Mouse (Mus musculus): Measurements from ENCODE around the gene Kcnk5.

The Kcnk5 gene

GRCm38 (mm10) chr14:20181466-20181921, at the start of gene Kcnk5:
TSS of gene Kcnk5 (minus strand) at chr14:20181809.
- in situ Hi-C loops (cut with MboI; ENCODE audit: low pct_unique_long_range_greater_than_20kb in 1 of 2, low sequenced_read_pairs in 2 of 2, unreplicated experiment in 1 of 2), result no loop called here

GRCm38 (mm10) chr14:20230063-20230491, 48.5 kb upstream of the Kcnk5 start:
- in situ Hi-C loops (cut with MboI; ENCODE audit: low pct_unique_long_range_greater_than_20kb in 1 of 2, low sequenced_read_pairs in 2 of 2, unreplicated experiment in 1 of 2), result loop anchor here in 1 of 2 experiments (25.0 kb wide), 2 partner anchors 393 to 518 kb away; no protein-coding TSS in a partner anchor

- in situ Hi-C loops (cut with MboI; ENCODE audit: low pct_unique_long_range_greater_than_20kb in 1 of 2, low sequenced_read_pairs in 2 of 2, unreplicated experiment in 1 of 2), result loop anchor here in 1 of 2 experiments (25.0 kb wide), 2 partner anchors 392 to 517 kb away; no protein-coding TSS in a partner anchor
Measured at GRCm38 (mm10) chr14:20229437-20229836, 47.8 kb upstream of the Kcnk5 start.

- in situ Hi-C loops (cut with MboI; ENCODE audit: low pct_unique_long_range_greater_than_20kb in 1 of 2, low sequenced_read_pairs in 2 of 2, unreplicated experiment in 1 of 2), result loop anchor here in 1 of 2 experiments (25.0 kb wide), 2 partner anchors 391 to 516 kb away; no protein-coding TSS in a partner anchor
Measured at GRCm38 (mm10) chr14:20228336-20228735, 46.7 kb upstream of the Kcnk5 start.

GRCm38 (mm10) chr14:20226982-20227381, 45.4 kb upstream of the Kcnk5 start:
- in situ Hi-C loops (cut with MboI; ENCODE audit: low pct_unique_long_range_greater_than_20kb in 1 of 2, low sequenced_read_pairs in 2 of 2, unreplicated experiment in 1 of 2), result loop anchor here in 1 of 2 experiments (25.0 kb wide), 2 partner anchors 390 to 515 kb away; no protein-coding TSS in a partner anchor

- in situ Hi-C loops (cut with MboI; ENCODE audit: low pct_unique_long_range_greater_than_20kb in 1 of 2, low sequenced_read_pairs in 2 of 2, unreplicated experiment in 1 of 2), result loop anchor here in 1 of 2 experiments (25.0 kb wide), 2 partner anchors 389 to 514 kb away; no protein-coding TSS in a partner anchor
Measured at GRCm38 (mm10) chr14:20226488-20226887, 44.9 kb upstream of the Kcnk5 start.

- in situ Hi-C loops (cut with MboI; ENCODE audit: low pct_unique_long_range_greater_than_20kb in 1 of 2, low sequenced_read_pairs in 2 of 2, unreplicated experiment in 1 of 2), result loop anchor here in 1 of 2 experiments (25.0 kb wide), 2 partner anchors 388 to 513 kb away; no protein-coding TSS in a partner anchor
Measured at GRCm38 (mm10) chr14:20225525-20225924, 43.9 kb upstream of the Kcnk5 start.

GRCm38 (mm10) chr14:20224576-20225218, 43.1 kb upstream of the Kcnk5 start:
- in situ Hi-C loops (cut with MboI; ENCODE audit: low pct_unique_long_range_greater_than_20kb in 1 of 2, low sequenced_read_pairs in 2 of 2, unreplicated experiment in 1 of 2), result loop anchor here in 1 of 2 experiments (25.0 kb wide), 2 partner anchors 387 to 512 kb away; no protein-coding TSS in a partner anchor

GRCm38 (mm10) chr14:20224163-20224562, 42.6 kb upstream of the Kcnk5 start:
- in situ Hi-C loops (cut with MboI; ENCODE audit: low pct_unique_long_range_greater_than_20kb in 1 of 2, low sequenced_read_pairs in 2 of 2, unreplicated experiment in 1 of 2), result no loop called here

- in situ Hi-C loops (cut with MboI; ENCODE audit: low pct_unique_long_range_greater_than_20kb in 1 of 2, low sequenced_read_pairs in 2 of 2, unreplicated experiment in 1 of 2), result no loop called here
Measured at GRCm38 (mm10) chr14:20223253-20223652, 41.6 kb upstream of the Kcnk5 start.

- in situ Hi-C loops (cut with MboI; ENCODE audit: low pct_unique_long_range_greater_than_20kb in 1 of 2, low sequenced_read_pairs in 2 of 2, unreplicated experiment in 1 of 2), result no loop called here
Measured at GRCm38 (mm10) chr14:20221083-20221482, 39.5 kb upstream of the Kcnk5 start.

GRCm38 (mm10) chr14:20219849-20220248, 38.2 kb upstream of the Kcnk5 start:
- in situ Hi-C loops (cut with MboI; ENCODE audit: low pct_unique_long_range_greater_than_20kb in 1 of 2, low sequenced_read_pairs in 2 of 2, unreplicated experiment in 1 of 2), result no loop called here

- in situ Hi-C loops (cut with MboI; ENCODE audit: low pct_unique_long_range_greater_than_20kb in 1 of 2, low sequenced_read_pairs in 2 of 2, unreplicated experiment in 1 of 2), result no loop called here
Measured at GRCm38 (mm10) chr14:20217299-20217864, 35.8 kb upstream of the Kcnk5 start.

GRCm38 (mm10) chr14:20216561-20217298, 35.1 kb upstream of the Kcnk5 start:
- in situ Hi-C loops (cut with MboI; ENCODE audit: low pct_unique_long_range_greater_than_20kb in 1 of 2, low sequenced_read_pairs in 2 of 2, unreplicated experiment in 1 of 2), result no loop called here

- in situ Hi-C loops (cut with MboI; ENCODE audit: low pct_unique_long_range_greater_than_20kb in 1 of 2, low sequenced_read_pairs in 2 of 2, unreplicated experiment in 1 of 2), result no loop called here
Measured at GRCm38 (mm10) chr14:20215826-20216225, 34.2 kb upstream of the Kcnk5 start.

GRCm38 (mm10) chr14:20214125-20214524, 32.5 kb upstream of the Kcnk5 start:
- in situ Hi-C loops (cut with MboI; ENCODE audit: low pct_unique_long_range_greater_than_20kb in 1 of 2, low sequenced_read_pairs in 2 of 2, unreplicated experiment in 1 of 2), result no loop called here

- in situ Hi-C loops (cut with MboI; ENCODE audit: low pct_unique_long_range_greater_than_20kb in 1 of 2, low sequenced_read_pairs in 2 of 2, unreplicated experiment in 1 of 2), result no loop called here
Measured at GRCm38 (mm10) chr14:20211754-20212601, 30.4 kb upstream of the Kcnk5 start.

- in situ Hi-C loops (cut with MboI; ENCODE audit: low pct_unique_long_range_greater_than_20kb in 1 of 2, low sequenced_read_pairs in 2 of 2, unreplicated experiment in 1 of 2), result no loop called here
Measured at GRCm38 (mm10) chr14:20209926-20210325, 28.3 kb upstream of the Kcnk5 start.
